Mouse (Mus musculus) Muller cell, postnatal 12 days (primary cell): ENCODE measurements around the gene Cox6b2.
A peak's percentile ranks its signal among the peaks of the same experiment; 100 is the strongest.

Experiments
- DNase-seq: peaks from one replicate; pipeline ENCODE4 v3.0.0-alpha.2; 2015; ENCODE audit errors: inconsistent ontology term

Gene Cox6b2

DNA sequence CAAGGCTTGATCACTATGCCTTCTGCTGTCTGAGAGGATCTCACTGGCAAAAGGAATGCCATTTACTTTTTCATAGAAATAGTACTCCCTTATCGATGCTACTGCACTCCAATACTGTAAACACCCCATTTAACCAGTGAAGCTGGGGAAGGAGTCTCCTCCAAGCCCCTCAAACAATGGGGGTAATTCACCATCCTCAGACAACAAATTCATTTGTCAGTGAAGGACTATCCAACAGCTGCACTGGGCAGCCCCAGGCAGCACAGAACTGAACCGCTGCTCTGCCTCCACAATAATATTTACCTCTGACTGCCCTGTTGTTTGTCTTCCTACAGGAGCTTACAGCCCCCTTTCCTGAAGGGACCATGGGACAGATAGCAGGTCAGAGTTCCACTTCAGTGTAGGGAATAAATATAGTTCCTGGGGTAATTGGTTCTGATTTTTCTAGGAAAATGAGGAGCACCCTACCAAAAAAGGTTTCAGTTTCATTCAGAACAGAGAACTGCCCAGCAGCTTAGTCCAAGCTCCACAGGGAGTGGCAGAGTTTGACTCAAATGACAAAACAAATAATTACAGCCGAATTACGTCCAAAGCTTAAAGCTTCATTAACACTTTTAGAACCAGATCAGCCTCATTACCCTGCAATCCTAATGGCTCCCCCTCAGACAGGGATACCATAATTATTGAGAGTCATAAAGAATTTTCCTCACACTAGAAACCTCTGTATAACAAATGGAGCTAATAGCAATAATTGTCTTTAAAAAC is 12.2 kb upstream of the Cox6b2 start:
- DNase-seq: no peak

DNA sequence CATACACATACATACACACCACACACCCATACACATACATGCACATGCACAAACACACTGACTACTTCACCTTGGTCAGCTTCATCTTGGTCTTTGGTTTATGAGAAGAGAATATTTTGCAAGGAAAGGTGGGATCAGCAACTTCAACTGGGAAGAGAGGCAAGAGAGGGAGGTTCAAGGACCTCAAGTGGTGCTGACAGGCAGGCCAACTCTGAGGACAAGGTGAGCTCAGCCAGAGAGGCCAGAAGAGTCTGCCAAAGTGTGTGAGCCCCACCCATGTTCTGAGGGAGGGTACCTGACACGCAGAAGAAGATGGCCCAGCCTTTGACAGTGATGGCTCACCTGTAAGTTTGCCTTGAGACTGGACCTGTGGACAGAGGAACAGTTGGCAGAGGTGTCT is 6.8 kb upstream of the Cox6b2 start:
- no peak for DNase-seq

DNA sequence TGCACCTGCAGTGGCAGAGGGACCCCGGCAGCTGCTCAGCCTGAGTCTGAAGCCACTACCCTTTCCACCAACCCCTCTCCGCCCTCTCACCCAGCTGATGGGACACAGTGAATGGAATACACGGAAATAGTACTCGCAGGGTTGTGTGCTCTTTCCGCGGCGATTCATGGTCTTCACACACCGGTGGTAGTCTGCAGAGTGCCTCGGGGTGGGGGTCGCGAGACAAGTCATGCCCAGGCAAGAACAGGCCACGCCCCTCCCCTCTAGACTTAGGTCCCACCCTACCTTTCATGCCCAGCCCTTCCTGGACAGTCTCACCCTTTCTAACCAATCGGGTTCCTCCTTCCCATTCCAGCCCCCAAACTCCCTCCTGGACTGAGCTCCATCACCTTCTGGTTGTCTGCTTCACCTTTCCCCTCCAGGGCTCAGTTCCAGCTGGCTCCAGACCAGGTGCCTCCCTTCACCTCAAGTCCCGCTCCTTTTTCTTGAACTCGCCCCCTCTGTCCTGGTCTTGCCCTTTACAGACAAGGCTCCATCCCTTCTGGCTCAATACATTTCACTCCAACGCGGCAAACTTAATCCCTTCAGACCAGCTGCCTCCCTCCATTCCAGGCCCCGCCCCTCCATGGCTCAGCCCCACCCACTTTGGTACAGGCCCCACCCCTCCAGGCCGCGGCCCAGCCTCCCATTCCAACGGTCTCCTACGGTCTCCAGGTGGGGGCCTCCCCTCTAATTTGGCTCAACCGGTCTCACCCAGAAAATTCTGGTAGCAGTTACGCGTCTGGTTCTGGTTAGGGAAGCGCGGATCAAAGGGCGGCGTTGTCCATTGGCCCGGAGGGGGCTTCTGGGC is 698 bp downstream of the Cox6b2 start:
- peak; percentile 88 for DNase-seq

DNA sequence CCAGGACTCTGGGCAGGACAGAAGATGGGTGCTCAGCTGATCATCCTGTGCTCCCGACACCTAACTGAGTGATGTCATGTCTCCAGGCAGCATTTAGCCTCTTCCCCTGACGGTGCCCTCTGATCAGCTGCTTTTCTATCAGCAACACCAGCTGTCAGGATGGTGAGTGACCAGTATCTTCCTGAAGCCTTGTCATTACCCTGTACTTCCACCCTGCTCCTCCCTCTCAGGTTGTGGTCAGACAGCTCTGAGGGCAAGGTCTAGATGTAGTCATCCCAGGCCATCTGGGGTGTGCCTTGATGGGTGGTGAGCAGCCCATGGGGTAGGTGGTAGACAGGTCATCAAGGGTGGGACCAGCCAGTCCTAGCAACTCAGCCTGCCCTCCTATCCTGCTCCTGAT is 3.7 kb downstream of the Cox6b2 start:
- DNase-seq: no peak

DNA sequence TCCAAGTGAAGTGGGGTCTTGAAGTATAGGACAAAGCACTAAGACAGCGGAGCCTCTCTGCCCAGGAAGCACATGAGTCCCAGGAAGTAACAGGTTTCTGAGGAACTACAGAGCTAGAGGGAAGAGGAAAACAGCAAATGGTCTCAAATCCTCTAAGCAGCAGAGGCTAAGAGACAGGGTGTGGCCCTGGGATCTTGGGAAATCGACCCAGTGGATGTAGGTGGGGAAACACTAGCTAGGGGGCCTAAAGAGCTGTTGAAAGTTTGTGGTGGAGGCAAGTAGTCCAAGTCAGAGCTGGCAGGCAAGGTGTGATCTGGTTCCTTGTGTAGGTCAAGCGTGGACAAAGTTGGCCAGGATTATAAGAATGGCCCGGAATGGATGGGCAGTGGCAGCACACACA is 4.6 kb downstream of the Cox6b2 start:
- no peak for DNase-seq

DNA sequence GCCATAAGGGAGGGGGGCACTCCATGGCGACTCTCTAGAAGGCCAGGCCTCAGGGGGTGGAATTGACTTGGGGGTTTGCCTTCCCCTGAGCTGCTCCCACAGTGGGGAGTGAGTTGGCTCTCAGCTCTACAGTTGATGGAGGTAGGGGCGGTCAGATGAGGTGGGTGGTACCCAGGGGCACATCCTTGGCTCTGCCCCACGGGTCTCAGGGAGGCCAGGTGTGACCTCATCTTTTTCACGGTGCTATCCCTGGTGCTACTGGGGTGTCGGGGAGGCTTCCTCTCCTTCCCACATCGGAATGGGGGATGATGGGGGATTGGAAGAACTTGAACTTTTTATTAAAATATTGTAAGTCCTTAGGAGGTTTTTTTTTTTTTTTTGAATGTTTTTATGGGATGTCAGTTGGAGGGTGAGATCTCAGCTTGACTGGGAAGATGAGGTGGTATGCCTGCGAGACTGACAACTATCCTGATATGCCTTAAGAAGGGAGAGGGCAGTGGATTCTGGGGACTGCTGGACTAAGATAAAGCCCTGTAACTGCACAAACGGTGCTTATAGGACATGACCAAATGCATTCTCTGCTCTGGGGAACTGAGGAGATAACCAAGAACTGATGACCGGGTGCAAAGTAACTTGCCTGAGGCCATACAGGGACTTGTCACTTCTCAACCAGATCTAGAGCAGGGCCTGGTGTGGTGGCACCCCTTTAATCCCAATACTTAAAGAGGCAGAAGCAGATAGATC is 5.6 kb downstream of the Cox6b2 start:
- DNase-seq: no peak

DNA sequence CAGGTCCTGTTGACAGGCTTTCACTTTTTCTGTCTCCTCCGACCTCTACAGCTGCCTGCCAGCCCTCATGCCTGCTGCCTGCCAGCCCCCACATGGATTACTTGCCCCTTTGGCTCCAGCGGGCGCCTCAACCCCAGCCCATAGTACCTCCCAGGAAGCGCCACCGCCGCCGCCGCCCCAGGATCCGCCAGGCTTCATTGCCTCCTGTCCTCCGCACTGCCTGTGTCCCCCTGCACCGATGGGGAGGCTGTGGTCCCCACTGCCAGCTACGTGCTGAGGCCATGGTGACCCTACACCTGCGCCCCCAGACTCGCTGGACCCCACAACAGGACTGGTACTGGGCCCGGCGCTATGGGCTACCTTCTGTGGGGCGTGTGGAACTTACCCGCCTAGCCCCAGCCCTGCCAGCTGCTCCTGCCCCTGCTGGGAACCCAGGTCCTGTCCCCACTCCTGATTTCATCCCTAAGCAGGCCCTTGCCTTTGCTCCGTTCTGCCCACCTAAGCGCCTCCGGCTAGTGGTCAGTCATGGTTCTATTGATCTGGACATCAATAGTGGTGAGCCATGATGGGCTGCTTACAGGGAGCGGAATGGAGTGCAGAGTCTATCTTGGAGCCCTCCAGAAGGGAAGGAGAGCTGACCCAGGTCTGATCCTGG is 6.4 kb downstream of the Cox6b2 start:
- DNase-seq: no peak

DNA sequence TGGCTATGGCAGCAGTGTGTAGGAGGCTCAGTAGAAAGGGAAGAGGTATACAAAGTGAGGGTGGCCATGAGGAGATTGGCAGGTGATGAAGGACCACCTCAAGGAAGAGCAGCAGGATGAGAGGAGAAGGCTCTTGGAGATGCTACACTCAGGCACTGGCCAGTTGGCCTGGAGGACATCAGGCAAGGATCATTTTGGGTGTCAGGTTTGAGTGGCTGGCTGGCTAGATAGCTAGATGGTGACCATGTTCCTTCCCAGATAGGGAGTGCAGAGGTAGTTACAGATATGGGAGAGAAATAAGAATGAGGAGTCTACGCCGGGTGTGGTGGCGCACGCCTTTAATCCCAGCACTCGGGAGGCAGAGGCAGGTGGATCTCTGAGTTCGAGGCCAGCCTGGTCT is 8.0 kb downstream of the Cox6b2 start:
- no peak for DNase-seq

DNA sequence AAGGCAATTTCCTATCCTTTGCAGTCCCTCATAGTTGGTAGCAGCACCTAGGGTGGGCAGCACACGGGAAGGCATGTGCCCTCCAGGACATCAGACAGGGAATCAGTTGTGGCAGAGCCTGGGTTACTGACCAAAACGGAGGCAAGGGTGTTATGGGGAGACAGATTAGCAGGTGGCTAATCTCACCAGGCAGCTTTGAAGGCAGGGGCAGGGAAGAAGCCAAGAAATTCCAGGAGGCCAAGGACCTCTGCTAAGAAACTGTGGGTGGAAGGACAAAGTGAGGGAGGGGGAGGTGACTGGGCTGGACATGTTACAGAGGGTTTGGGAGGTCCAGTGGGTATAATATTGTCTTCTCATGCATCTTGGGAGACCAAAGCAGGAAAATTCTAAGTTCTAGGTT is 9.5 kb downstream of the Cox6b2 start:
- DNase-seq: no peak

DNA sequence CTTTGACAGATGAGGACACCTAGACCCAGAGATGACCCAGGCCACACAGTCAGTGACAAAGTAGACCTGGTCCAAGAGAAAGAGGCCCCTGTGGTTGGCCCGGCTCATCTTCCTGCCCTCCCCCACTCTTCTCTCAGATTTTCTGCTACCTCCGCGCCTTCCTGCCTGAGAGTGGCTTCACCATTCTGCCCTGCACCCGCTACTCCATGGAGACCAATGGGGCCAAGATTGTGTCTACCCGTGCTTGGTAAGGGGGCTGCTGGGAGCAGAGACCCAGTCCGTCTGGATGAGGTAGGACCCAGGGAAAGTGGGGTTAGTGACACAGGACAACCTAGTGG is 10.4 kb downstream of the Cox6b2 start:
- no peak for DNase-seq

DNA sequence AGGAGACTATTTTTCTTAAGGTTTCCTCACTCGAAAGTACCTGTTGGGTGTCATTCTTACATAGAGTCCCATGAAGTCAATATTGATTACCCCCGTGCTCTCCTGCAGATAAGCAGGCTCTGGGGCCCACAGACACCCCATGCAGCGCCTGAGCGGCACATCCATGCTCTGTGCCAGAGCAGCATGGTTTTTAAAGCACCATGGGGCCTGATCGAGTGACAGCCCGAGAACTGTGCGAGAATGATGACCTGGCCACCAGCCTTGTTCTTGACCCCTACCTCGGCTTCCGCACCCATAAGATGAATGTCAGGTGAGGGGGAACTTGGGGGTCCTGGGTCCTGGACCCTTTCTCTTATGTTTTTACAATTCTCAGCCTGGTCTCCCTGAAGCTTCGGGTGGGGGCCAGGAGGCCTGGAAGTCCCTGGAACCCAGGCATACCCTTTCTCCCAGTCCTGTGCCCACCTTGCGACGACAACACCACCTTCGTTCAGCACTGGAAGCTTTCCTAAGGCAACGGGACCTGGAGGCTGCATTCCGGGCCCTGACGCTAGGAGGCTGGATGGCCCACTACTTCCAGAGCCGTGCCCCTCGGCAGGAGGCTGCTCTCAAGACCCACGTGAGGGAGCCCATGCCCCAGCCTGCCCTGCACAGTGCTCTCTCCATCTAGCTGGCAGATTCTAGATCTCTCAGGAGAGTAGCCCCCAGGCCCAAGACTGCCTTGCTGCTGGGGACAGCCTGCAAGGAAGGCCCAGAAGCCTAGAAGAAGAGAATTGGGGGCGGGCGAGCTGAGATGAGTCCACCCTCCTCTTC is 11.0 kb downstream of the Cox6b2 start:
- DNase-seq: no peak

DNA sequence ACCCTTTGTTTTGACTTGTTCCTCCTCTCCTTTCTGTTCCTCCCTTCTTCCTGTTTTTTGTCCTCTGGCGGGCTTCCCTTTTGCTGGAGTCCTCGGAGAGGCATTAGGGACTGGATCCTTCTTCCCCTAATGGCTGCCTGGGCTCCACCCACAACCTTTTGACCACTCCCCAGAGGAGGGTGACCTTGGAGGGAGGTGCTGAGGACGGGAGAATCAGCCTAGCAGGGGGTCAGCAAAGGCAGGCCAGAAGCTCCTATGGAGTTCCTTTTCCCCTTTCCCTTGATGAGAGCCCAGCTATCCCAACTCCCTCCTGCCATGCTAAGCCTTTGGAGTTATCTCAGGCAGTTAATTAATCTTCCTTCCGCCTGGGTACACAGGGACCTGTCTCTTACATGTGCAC is 11.7 kb downstream of the Cox6b2 start:
- DNase-seq: peak; percentile 72

DNA sequence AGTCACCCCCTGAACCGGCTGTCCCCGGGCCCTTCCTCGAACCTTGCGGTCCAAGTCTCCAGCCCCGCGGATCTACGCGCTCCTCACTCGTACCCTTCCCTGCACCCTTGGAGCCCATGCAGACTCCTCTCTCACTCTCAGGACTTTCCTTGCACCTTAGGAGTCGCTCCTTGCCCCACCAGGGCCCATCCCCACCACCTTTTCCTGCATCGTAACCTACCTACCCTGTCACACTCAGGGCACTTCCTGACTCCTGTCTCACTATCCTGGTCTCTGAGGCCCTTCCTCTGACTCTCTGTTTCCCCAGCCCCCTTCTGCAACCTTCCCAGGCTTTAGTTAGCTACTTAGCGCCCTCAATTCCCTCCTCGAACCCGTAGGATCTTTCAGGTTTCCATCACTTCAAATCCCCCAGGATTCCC is 12.6 kb downstream of the Cox6b2 start:
- DNase-seq: no peak

DNA sequence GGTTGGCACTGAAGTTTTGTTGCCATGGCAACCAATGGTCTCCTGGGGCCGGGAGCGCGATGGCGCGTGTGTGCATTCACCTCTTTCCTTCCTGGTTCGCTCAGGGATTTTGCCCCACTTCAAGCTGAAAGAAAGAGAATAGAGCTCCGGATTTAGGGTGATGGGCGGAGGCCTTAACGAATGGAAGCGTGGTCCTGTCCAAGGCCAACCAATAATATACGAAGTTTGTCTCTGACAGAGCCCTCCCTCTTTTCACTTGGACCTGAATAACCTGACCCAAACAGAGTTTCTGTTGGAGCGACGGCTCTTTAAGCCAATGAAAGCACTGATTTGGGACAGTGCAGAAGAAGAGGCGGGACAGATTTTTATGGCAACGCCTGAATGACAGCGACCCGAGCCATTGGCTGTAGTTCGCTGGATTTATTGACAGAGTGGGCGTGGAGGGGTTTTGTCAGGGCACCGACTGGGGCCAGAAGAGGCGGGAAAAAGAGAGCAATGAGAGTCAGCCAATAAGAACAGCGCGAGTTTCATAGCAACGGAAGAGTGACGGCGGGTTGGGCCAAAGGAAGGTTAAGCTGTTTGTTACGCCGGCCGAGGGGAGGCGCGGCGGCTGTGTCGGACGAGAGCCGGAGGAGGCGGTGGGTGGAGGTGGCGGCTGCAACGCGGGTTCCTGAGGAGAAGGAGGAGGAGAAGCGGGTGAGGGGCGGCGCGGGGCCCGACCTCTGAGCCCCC is 13.2 kb downstream of the Cox6b2 start, which contains the start of gene Kmt5c:
Kmt5c (plus strand) TSS at position 572 of the 732 bp plus-strand sequence.
- DNase-seq: peak; percentile 100

DNA sequence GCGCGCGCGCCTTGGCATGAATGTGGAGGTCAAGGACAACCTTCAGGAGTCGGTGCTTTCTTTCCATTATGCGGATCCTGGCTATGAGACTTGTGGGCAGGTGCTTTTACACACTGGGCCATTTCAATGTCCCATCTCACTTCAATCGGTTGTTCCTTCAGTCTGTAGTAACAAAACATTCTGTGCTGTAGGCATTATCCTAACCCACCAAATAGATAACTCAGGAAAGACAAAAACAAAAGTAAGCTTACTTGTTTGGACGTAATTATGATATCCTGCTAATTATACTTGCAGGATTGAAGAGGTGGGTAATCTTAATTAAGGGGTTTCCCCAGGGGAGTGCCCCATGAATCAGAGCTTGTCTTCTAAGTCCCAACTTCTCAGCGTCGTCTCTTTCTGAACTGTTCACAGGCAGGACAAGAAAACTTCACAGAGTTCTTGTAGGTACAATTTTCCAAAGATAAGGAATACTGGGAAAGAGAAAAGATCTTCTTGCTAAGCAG is 13.8 kb downstream of the Cox6b2 start:
- no peak for DNase-seq

DNA sequence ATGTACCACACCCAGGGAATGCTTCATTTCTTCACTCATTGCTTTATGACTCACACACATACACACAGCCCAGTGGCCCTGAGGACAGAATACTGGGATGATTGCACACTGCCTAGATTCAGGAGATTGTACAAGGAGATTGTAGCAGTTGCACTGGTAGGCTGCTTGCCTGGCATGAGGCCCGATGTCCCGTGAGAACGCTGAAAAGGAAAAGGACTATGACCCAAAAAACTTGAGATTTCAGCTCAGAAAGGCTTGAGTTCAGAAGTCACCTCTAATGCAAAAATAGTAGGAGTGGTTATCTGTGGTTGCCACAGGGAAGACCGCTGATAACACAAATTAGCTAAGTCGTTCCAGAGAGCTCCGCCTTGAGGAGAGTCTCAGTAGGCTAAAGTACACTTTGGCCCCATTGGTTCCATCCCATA is 19.9 kb downstream of the Cox6b2 start:
- DNase-seq: no peak

DNA sequence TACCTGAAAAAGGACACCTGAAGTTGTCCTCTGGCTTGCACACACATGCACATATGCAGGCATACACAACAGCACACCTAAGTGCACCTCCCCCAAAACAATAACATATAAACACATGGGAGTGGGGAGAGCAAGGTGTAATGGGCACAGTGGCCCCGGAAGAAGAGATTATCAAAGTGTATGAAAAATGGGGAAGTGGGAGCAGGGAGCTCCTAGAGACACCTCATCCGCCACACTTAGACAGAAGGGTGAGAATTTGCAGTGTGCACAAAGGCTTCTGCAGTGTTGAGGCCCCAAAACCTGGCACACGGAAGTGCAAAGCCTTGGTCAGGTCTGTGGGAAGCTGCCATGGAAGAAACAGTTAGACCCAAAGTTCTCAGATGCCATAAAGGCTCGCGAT is 21.8 kb downstream of the Cox6b2 start:
- no peak for DNase-seq

DNA sequence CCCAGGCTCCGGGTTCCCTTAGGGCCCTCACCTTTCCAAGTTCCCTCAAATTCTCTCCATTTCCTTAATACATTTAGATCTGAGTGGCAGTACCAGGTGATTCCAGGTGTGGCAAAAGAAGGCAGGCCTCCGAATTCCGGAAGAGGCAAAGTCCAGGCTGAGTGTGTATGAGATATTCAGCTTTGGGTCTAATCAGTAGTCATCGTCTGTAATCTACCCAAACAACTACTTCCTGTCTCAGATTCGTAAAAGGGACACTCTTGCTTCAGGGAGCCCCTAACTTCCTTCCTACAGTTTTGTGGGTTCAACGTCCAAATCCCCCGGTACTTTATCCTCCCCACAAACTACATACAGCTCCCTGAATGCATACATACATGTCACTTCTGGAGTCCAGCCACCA is 27.7 kb downstream of the Cox6b2 start, which contains the start of gene Tmem150b:
Tmem150b (minus strand) TSS at position 81 of the 400 bp plus-strand sequence.
- DNase-seq: no peak

DNA sequence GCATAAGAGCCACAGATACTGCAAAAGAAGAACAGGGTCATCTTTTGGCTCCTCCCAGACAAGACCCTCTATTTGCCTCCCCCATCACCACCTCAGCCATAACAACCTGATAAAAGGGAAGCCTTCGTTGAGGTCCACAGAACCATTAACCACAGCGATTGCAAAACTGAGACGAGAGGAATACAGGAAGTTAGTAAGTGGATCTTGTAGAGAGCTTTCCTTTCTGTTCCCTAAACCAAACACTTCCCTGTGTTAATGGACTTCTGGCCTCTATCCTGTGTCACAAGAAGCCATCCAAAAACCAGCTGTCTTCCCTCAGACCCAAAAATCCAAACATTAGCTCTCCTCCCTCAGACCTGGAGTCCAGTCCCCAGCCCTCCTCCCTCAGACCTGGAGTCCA is 28.5 kb downstream of the Cox6b2 start:
- no peak for DNase-seq

DNA sequence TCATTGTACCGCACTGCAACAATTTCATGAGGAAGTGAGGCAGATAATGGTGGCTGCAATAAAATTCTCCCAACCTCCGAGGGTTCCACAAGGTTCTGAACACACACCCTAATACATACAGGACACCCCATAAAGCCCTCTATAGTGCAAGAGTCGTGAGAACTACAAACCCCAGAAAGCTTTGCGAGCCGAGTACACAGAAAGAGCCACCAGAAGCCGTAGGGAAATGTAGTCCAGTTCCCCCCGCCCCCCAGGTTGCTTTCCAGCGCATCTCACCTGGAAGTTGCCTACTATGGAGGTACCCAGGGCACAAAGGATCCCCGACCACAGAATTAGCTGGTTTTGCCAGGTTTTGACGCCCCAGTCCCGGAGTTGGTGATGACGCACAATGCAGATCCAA is 29.4 kb downstream of the Cox6b2 start:
- DNase-seq: no peak
